Mouse (Mus musculus): ENCODE measurements around the gene Reg3b.
"Not testable (repeated sequence)": the region's sequence is repeated elsewhere in the genome, so short reads cannot be mapped to it uniquely, and the experiment has no call there.

Reg3b gene

DNA sequence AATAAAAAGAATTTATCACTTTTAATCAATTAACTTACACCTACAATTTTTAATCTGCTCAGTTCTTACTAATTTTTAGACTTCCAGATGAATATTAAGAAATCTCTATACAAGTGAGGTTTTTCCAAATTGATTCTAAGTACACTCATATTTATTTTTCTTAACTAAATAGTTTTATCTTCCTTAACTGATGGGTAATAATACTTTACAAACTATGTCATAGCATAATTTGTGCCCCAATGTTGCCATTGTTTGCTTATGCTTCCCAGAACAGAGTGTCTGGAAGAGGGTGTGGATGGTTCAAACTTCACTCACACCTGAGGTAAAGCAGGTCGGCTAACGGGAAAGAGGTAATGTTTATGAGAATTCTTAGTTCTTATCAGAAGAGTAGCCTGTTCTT lies at the start of gene Reg3b:
TSS of gene Reg3b (plus strand) at position 301 of the 400 bp plus-strand sequence.
- no peak for DNase-seq (ENCODE audit: low read depth, low spot score)

DNA sequence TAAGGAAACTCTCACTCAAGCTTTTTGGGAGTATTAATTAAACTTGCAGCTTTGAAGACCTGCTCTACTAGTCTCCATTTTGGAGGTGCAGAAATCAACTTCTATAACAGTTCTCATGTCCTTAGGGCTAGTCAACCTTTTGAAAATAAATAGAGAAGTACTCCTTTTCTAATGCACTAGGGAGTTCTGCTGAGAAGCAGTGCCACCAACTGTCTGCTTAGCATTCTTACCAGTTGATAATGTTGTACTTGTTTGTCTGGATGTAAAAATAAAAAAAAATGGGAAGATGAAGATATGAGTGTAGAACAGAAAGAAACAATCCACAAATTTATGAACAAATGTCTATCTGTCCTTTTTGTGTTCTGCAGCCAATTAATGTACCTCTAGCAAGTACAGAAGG lies 42.7 kb upstream of the Reg3b start:
- DNase-seq (ENCODE audit: low read depth, low spot score): no peak

DNA sequence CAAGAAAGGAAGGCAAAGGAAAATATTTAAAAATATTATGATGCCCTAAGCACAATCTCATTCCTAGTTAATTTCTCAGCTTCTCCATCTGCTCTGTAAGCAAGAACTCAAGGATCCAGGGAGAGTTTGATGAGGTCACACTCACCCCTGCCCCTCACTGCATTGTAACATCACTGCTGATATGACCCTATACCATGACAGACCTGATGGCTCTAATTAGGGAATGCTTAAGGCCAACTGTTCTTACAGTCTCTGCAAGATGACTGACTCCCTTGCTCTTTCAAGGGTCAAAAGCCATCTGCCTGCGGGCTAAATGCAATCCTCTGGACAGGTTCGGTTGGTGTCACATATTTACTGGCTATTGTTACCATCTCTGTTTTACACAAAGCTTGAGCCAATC lies 41.3 kb upstream of the Reg3b start:
- no peak for DNase-seq (ENCODE audit: low read depth, low spot score)

DNA sequence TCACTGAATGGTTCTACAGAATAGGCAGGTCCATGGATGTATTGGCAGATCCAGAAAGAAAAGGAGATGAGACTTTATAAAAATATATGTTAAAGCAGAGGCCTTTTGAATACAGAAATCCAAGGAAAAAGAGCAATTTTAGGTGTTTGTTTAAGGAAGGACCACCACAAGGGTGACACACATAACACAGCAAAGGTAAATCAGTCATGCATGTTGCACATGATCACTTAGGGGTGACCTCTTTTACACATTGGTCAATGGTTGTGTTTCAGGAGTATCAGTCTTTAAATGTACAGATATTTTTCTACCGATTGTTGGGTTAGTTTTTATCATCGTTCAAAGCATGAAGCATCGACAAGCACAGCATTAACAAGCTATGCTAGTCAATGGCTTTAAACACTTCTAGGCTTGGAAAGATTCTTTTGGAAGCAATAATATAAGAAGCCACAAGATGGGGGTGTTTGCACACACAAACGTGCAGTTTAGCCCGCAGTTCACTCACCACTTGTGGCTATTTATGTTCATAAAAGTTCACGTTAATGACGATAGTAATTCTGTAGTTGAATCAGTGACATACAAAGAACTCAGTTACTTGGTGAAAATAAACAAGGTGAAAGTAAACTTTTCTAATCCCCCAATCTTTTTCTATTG lies 38.4 kb upstream of the Reg3b start:
- no peak for DNase-seq (ENCODE audit: low read depth, low spot score)

DNA sequence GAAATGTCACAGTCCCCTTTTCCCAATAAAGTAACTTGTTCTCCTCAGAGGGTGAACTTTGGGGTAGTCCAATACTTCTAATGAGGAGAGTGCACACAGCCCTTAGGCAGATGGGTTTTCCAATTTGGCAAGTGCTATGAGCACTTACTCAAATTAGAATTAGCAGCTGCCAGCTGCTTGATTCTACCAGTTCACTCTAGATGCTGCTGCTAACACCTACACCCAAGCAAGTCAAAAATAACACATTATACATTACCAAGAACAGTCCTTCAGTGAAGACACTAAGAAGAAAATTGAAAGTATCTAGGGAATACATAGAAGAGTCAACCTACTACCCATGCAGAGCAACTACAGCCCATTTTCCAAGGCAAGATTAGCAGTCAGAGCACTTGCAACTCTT lies 30.2 kb upstream of the Reg3b start:
- no peak for DNase-seq (ENCODE audit: low read depth, low spot score)

DNA sequence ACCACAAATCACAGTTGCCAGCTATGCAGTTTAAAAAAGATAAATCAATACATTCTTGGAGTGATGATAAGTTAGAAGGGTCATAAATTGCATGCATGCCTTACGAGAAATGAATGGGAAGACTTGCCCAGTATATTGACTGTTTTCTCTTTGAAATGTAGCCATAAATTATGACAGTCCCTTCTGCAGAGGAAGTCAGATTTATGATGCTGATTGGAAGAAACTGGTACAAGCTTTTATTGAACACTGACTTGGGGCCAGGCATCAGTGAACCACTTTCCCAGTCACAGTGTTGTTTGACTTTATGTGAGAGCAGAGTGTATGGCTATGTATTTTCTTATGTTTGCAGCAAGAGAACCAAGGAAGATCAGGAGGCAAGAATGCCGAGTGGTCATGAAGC lies 28.8 kb upstream of the Reg3b start:
- no peak for DNase-seq (ENCODE audit: low read depth, low spot score)

DNA sequence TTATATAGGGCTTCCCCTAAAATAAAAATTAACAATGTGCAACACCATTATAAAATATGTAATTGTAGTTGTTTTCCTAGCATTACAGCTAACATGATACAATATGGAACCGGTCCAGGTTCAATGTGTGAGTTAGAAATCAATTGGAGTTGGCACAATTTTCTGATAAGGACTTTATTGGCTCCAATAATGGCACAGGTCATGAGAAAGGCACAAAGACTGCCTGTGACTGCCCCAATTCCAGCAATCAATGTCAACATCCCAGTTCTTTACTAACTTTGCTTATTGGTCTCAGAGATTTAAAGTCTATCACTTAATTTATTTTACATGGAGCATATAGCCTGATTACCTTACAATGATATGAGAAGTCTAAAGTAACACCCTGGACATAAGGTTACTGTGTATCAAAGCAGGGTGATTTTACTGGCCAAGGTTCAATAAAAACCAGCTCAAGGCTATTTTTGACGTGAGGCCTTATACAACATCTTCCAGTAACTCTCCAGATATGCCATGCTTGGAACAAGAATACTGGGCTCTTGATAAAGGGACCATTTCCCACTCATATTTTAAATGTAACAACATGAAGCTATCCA lies 8.4 kb upstream of the Reg3b start:
- DNase-seq (ENCODE audit: low read depth, low spot score): no peak

DNA sequence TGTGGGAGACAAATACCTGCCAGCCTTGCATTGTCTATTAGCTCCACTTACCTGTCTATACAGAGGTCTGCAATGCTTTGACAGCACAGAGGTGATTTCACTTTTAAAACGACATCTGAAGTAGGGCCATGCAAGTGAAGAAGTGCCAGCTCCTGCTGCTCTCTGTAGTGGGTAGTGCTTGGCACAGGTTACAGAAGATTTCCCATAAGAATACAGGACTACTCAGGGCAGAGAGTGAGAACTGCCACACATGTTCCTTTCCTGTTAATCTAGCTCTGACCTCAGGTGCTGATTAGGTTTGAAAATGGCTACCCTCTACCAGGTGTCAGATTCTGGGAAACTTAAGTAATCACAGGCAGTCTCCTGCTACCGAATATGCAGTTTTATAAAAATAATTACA lies 8.3 kb downstream of the Reg3b start, which contains the start of gene Reg3d:
TSS of gene Reg3d (minus strand) at position 101 of the 400 bp plus-strand sequence.
- DNase-seq (ENCODE audit: low read depth, low spot score): no peak

DNA sequence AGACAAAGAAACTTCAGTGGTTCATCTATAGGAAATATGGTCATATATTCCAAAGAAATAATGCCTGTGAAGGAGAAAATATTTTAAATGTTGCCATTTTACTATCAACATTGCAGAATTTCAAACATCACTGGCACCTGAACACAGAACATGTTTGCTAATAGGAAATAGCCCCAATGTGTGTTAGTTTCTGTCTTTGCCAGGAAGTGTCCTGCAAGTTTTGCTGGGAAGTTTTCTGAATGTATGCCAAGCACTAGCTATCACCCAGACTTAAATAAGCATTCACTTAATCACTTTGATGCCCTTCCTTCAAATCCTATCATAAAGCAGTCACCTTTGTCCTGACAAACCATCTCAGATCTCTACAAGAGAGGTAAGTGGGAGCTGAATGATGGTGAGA lies 10.0 kb downstream of the Reg3b start, which contains the start of gene Reg3a:
TSS of gene Reg3a (plus strand) at position 301 of the 400 bp plus-strand sequence.
- DNase-seq (ENCODE audit: low read depth, low spot score): no peak

DNA sequence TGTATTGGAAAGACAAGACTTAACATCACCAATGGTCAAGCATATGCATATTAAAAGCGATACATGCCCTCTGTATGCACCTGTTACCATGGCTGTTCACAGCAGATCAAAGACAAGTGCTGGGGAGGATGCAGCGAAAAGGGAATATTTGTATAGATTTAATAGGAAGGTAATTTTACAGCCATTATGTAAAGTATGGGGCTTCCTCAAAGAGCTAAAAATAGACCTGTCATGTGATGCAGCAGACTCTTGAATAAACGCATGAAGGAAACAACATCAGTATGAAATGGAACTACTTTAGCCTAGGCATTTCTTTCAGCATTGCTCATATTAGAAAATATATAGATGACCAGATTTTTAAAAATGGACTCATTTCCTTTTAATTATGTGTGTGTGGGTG lies 15.2 kb downstream of the Reg3b start:
- no peak for DNase-seq (ENCODE audit: low read depth, low spot score)

DNA sequence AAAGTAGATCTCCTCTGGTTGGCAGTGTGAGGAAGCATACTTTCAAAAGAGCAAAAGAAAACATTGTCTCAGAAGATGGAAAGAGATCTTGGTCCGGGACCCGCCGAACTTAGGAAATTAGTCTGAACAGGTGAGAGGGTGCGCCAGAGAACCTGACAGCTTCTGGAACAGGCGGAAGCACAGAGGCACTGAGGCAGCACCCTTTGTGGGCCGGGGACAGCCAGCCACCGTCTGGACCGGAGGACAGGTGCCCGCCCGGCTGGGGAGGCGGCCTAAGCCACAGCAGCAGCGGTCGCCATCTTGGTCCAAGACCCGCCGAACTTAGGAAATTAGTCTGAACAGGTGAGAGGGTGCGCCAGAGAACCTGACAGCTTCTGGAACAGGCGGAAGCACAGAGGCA lies 24.9 kb downstream of the Reg3b start, which contains the start of gene Reg2:
TSS of gene Reg2 (plus strand) at position 301 of the 400 bp plus-strand sequence.
- DNase-seq (ENCODE audit: low read depth, low spot score): not testable (repeated sequence)

DNA sequence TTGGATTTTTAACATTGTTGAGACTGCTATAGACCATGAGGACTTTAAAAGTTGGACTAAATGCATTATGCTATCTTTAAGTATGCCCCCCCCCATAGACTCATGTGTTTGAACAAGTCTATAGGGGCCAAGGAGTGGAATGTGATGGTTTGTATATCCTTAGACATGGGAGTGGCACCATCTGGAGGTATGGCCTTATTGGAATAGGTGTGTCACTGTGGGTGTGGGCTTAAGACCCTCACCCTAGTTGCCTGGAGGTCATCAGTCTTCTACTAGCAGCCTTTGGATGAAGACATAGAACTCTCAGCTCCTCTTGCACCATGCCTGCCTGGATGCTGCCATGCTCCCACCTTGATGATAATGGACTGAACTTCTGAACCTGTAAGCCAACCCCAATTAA lies 52.0 kb downstream of the Reg3b start, which contains the start of gene Reg1:
TSS of gene Reg1 (plus strand) at position 301 of the 400 bp plus-strand sequence.
- DNase-seq (ENCODE audit: low read depth, low spot score): not testable (repeated sequence)
